Mouse (Mus musculus): Measurements from ENCODE around the gene Osgin1.

DNA sequence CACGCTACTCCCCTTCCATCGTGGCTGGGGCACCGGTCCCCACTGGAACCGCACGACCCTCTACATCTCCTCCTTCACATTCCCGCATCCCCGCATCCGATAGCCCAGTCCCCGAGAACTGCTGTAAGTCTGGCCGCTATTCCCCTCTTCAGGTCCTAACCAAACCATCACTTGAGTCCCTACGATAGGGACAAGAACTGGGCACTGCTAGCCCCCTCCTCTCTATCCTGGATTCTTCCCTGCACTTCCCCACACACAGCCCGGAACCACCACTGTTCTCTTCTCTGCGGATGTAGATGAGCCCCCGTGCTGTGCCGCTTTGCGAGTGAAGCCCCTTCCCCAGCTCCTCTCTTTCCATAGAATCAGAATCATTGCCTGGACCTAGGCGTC, 13.9 kb downstream of the Osgin1 start:
- no peak for TF ChIP-seq CTCF (IDR thresholded peaks at IDR 0.05; ENCODE audit: low read depth, low read length)
- no peak for TF ChIP-seq POLR2AphosphoS5 (IDR thresholded peaks at IDR 0.05; ENCODE audit: insufficient replicate concordance, low read depth, low read length)
- TF ChIP-seq GATA1 (IDR thresholded peaks at IDR 0.05; ENCODE audit: borderline replicate concordance, low read length) = no peak
- TF ChIP-seq TAL1 (conservative IDR thresholded peaks at IDR 0.05; ENCODE audit: low read depth, low read length) = no peak

All from G1E (cell line).